Mouse (Mus musculus) cerebellum, postnatal 25 days (tissue): Measurements from ENCODE around the gene Adgrg3.

Experiments
- DNase-seq, 2 experiments: peaks; one replicate each; pipeline ENCODE4 v3.0.0; 2021; ENCODE audit warnings: mixed read lengths in 2 of 2

Adgrg3 gene

GRCm38 (mm10) chr8:94992996-94993724 lies 24.3 kb upstream of the Adgrg3 start:
- peak in 1 of 2 experiments; percentile 51 for DNase-seq

DNA sequence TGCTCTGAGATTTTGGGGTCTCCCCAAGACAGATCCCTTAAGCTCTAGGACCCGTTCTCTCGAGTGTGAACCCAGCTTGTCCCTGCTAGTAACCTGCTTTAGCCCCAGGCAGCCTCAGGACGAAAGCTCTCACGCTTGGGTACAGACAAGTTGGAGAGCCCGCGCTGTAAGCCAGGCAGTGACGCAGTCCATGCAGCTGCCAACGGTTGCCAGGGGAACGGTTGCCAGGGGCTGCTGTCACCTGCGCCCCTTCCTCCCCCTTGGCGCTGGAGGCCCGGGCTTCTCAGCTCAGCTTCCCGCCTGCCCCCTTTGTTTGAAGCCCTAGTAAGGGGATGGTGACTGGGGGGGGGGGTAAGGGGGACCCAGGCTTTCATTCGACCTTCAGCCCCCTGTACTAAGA lies 23.5 kb upstream of the Adgrg3 start:
- DNase-seq, result peak in 1 of 2 experiments; percentile 65

GRCm38 (mm10) chr8:94994510-94994909 lies 23.0 kb upstream of the Adgrg3 start:
- DNase-seq, result no peak

- no peak for DNase-seq
Observed at GRCm38 (mm10) chr8:94995336-94995893, 22.1 kb upstream of the Adgrg3 start.

- DNase-seq, result no peak
Observed at GRCm38 (mm10) chr8:94996037-94996436, 21.5 kb upstream of the Adgrg3 start.

DNA sequence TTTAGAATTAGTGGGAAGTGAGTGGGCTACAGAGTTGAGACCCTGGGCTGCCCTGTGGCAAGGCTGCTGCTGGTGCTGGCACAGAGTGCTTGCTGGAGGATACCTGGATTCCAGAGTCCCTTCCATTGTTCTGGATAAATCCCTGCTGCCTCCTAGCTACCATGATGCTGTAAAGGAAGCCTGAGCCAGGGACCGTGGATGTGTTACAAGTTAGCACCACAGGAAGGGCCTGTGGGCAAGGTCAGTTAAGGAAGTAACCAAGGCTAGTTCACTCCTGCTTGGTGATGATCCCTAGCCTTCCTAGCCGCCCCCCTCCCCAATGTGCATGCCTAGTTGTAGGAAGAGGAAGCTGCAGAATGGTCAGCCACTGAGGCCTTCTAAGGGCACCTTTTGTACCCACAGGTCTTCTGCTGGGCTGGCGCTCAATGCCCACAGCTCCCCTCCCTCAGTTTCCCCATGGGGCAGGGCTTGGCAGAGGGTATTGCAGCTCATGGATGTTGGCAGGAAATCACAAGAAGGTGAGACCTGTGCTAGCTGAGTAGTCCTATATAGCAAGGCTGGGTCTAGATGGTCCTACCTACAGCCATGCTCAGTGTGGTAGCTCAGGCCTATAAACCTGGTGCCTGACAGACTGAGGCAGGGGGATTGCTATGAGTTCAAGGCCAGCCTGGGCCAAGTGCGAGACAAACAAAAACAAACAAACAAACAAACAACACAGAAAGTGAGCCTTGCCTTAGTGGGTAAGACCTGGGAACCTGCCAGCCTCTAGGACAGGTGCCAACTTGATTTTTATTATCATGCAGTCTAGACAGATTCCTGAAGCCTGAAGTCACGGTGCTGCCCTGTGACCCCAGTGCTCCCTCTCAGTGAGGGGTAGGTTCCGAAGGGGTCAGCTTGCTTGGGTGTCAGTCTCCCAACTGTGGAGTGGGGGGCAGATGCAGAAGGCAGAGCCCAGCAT lies 20.3 kb upstream of the Adgrg3 start:
- peak in 1 of 2 experiments; percentile 48 for DNase-seq

DNA sequence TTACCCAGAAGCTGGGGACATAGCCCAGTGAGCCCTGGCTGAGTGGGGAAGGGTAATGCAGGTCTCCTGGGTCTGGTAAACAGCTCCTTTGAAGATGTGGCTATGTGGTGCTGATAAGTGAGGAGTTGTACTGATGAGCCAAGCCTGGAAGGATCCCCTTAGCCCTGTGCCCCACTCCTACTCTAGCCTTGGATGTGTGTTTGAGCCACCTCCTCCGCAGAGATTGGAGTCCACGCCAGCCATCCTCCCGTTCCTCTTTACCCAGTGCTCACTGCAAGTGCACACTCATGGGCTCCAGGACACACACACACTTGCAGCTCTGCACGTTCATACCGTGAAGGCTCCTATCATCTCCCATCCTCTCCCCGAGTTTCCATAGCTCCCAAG lies 19.6 kb upstream of the Adgrg3 start:
- no peak for DNase-seq

DNA sequence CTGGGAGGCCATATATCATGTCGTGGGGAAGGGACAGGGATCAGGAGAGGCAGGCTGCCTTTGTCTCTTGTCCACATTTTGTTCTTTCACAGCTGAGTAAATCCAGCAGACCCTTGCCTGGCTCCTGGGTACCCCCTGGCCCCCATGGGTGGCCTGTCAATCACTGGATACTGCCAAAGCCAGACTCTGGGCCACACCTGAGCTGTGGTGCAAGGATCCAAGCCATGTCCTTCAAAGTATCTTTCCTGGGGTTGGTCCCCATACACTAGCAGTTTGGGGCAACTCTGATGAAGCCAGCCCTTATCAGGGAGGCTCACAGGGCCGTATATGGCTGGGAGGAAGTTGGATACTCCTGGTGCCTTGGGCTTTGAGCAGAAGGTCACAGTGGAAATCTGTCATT lies 19.1 kb upstream of the Adgrg3 start:
- no peak for DNase-seq

- no peak for DNase-seq
Observed at GRCm38 (mm10) chr8:94999004-94999403, 18.5 kb upstream of the Adgrg3 start.

- DNase-seq, result no peak
Observed at GRCm38 (mm10) chr8:94999956-95000355, 17.5 kb upstream of the Adgrg3 start.

- no peak for DNase-seq
Observed at GRCm38 (mm10) chr8:95000684-95001083, 16.8 kb upstream of the Adgrg3 start.

GRCm38 (mm10) chr8:95001165-95001564 lies 16.3 kb upstream of the Adgrg3 start:
- DNase-seq, result no peak

GRCm38 (mm10) chr8:95001655-95002054 lies 15.8 kb upstream of the Adgrg3 start:
- peak; percentile 77 to 83 for DNase-seq

DNA sequence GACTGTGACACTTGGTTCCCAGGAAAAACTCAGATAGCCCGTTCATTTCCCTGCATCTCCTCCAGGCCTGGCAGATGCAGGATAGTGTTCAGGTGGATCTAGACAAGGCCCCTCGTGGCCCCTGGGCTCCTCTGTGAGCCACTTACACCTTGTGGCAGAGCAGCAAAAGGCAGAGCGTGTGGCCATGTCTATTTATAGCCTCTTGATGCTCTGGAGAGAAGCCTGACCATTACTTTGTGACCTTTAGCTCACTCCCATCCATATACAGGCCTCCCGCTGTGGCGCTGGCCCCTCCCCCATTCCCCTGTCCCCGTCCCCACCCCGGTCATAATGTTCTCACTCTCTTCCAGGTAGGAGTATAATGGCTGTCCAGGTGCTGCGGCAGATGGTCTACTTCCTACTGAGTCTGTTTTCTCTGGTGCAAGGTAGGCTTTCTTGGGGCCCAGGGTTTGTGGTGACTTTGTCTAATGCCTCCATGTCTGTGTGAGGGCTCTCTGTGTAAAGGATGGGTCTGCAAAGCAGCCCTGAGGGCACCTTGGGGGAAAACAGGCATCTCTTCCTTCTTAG lies 15.3 kb upstream of the Adgrg3 start:
- DNase-seq, result peak in 1 of 2 experiments; percentile 45

DNA sequence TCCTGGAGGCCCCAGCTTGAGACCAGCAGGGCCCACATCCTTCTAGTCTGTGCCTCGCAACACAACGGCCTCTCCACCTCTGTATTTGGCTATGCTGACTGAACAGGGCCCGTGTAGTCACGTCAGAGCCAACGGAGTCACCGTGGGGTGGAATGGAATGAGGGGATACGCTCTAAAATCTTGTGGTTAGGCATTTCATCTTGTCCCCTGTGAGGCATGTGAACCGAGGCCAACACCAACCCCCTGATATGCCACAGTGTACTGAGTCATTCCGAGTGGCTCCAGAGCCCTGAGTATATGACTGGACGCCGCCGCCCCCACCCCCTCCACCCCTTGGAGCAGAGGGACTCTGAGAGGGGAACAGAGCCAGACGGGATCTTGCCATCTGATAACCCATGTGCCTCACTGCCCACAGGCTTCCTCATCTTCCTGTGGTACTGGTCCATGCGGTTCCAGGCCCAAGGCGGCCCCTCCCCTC lies 5.0 kb upstream of the Adgrg3 start:
- no peak for DNase-seq

- no peak for DNase-seq
Observed at GRCm38 (mm10) chr8:95015866-95016265, 1.6 kb upstream of the Adgrg3 start.

DNA sequence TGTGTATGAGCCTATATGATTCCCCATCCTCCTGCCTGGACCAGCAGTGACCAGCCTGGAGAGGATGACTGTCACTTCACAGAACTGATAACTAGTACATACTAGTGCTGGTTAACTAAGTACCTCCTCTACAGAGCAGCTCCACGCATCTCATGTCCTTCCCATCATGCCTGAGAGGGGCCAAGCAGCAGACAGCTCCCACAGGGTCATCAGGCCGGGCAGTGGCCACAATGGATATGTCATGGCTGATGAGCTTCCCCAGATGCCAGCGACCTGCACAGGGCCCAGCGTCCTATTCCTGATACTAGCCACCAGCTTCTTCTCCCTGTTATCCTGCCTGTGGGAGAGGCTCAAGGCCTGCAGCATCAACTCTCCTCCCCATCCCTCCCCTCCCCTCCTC lies 808 bp upstream of the Adgrg3 start:
- DNase-seq, result no peak

DNA sequence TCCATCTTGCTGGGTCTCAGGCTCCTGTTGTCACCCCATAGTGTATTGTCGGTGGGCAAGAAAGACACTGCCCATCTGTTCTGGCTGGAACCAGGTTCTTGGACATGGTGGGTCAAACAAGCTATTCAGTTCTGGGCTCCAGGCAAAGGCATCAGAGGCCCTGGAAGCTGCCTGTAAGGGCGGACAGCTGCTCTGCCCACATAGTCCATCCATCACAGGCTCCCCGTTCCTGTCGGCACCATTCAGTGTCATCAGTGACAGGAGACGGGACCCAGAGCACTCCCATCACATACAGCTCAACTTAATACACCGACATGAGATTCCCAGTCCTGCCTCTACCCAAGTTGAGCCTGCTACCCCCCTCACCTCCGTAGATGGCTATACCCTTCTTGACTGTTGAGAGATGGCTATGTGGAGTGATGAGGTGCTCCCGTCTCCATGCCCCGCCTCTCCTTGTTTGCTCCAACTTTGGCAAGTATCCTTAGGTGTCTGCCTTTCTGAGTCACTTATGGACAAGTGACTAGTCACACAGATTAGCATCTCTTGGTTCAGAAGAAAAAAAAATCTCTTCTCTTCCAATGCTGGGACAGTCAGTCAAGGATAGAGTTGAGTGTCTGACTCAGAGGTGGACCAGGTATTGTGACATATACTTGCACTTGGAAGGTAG lies 610 bp downstream of the Adgrg3 start:
- DNase-seq, result no peak

DNA sequence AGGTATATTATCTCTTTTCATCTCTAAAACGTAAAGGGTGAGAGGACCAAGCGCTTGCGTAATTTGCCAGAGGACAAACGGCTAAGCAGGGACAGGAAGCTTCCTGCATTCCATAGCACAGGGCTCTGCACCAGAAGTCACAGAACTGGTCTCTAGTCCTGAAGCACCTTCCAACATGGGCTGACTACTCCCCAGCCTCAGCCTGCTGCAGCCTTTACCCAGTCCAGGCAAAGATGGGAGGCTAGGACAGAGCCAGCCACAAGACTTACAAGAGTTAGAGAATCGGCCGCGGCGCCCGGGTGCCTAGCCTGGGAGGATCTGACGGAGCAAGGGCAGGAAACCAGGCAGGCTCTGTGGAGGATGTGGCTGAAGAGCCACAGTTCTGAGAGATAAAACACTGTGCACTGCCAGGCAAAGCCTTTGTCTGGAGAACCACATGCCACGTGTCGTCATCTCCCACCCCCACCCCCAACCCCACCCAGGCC lies 2.8 kb downstream of the Adgrg3 start:
- no peak for DNase-seq

- DNase-seq, result no peak
Observed at GRCm38 (mm10) chr8:95020821-95021220, 3.3 kb downstream of the Adgrg3 start.

- no peak for DNase-seq
Observed at GRCm38 (mm10) chr8:95023201-95023600, 5.7 kb downstream of the Adgrg3 start.

GRCm38 (mm10) chr8:95024387-95024786 lies 6.9 kb downstream of the Adgrg3 start:
- no peak for DNase-seq
